Mouse (Mus musculus) heart, postnatal 25 days (tissue): ENCODE measurements at regions not wholly inside any gene's neighbourhood (a gene's known extent, or its start where the extent isn't known, plus 50 kb on each side); places are given as distances from the start of the nearest gene placed in this dataset.

Experiments
- DNase-seq: peaks from one replicate; pipeline ENCODE4 v3.0.0; 2022; ENCODE audit warnings: low spot score
- intact Hi-C: fragments of 180-260 bp; cut with DNase I; formaldehyde crosslinking; loops from one replicate; pipeline ENCODE4 v1.15.1; 2025

- intact Hi-C loops: no loop called here
- peak; percentile 6 for DNase-seq
Observed at GRCm38 (mm10) chr17:15140391-15140790, 99.1 kb upstream of the Gm3448 start.
